Mouse (Mus musculus): ENCODE measurements around the gene Klhl7. TPM values are rescaled to one million over a fixed set of nuclear protein-coding genes. Genes with fewer than 3 reads are reported as not detected.

Gene Klhl7
- total and polyA plus RNA-seq, 3 experiments: 7.4 to 48.9 (median 47.7) TPM

DNA sequence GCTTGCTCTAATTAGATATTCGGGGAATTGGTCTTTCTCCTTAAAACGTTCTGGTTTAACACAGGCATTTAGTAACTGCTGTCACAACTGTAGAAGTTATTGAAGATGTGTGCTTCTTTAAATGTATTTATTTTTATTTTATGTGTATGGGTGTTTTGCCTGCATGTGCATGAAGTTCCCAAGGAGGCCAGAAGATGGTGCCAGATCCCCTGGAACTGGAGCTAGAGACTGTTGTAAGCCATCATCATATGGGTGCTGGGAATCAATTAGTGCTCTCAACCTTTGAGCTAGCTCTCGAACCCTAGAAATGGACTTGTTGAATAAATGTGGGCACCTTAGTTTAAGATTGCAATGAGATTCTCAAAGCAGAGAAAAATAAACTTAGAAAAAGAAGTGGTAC is 42.8 kb upstream of the Klhl7 start:
- DNase-seq: no peak
- Histone ChIP-seq H3K9ac (ENCODE audit: low read depth, low read length) (no peak overlapping the region), H3K79me2 (replicated peaks; ENCODE audit: control insufficient read depth, insufficient read depth, low read length) (no peaks in the 10 kb centered on the region), H3K36me3 (ENCODE audit: control insufficient read depth, insufficient read depth, low read length) (peaks cover 6% of the 10 kb centered on the region; the same call in 1 of the 2 replicates), H3K27me3 (ENCODE audit: control insufficient read depth, insufficient read depth, low read length) (no peaks in the 10 kb centered on the region), H3K4me3 (no peak overlapping the region), H3K4me1 (ENCODE audit: control insufficient read depth, insufficient read depth, low read length) (peaks cover 4% of the 10 kb centered on the region), H3K27ac (no peak overlapping the region)
- TF ChIP-seq CTCF (IDR thresholded peaks at IDR 0.05) (peak; percentile 52), POLR2A (IDR thresholded peaks at IDR 0.05; ENCODE audit: insufficient read depth, low read depth, low read length) (no peak)
- 75% methylated on average over 3 of the region's 3 CpGs for WGBS
- intact Hi-C loops (cut with DNase I): no loop called here

DNA sequence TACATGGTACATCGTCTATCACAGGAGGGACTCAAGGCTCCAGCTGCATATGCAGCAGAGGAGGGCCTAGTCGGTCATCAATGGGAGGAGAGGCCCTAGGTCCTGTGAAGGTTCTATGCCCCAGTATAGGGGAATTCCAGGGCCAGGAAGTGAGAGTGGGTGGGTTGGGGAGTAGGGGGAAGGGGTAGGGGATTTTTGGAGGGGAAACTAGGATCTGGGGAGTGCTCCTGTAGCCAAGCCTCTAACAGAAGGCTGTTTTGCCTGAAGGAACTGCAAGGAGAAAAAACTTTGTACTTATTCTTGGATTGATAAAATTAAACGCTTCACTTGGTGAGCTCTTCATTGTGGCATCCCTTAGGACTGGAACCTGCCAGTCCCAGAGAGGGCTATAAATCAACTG is 39.5 kb upstream of the Klhl7 start:
- intact Hi-C loops (cut with DNase I): no loop called here
- Histone ChIP-seq H3K4me3 (no peak overlapping the region), H3K27me3 (ENCODE audit: control insufficient read depth, insufficient read depth, low read length) (no peaks in the 10 kb centered on the region), H3K9ac (ENCODE audit: low read depth, low read length) (no peak overlapping the region), H3K4me1 (ENCODE audit: control insufficient read depth, insufficient read depth, low read length) (no peaks in the 10 kb centered on the region), H3K79me2 (replicated peaks; ENCODE audit: control insufficient read depth, insufficient read depth, low read length) (no peaks in the 10 kb centered on the region), H3K36me3 (ENCODE audit: control insufficient read depth, insufficient read depth, low read length) (no peaks in the 10 kb centered on the region), H3K27ac (no peak overlapping the region)
- WGBS: 57% methylated on average over 3 of the region's 3 CpGs
- DNase-seq: no peak
- TF ChIP-seq POLR2A (IDR thresholded peaks at IDR 0.05; ENCODE audit: insufficient read depth, low read depth, low read length) (no peak), CTCF (IDR thresholded peaks at IDR 0.05) (no peak), EP300 (IDR thresholded peaks at IDR 0.05; ENCODE audit: insufficient read depth, low read depth, low read length) (no peak)

- Histone ChIP-seq H3K27ac (no peak overlapping the region), H3K27me3 (ENCODE audit: control insufficient read depth, insufficient read depth, low read length) (no peaks in the 10 kb centered on the region), H3K36me3 (ENCODE audit: control insufficient read depth, insufficient read depth, low read length) (no peaks in the 10 kb centered on the region), H3K4me1 (ENCODE audit: control insufficient read depth, insufficient read depth, low read length) (no peaks in the 10 kb centered on the region), H3K79me2 (replicated peaks; ENCODE audit: control insufficient read depth, insufficient read depth, low read length) (no peaks in the 10 kb centered on the region), H3K4me3 (no peak overlapping the region), H3K9ac (ENCODE audit: low read depth, low read length) (no peak overlapping the region)
- intact Hi-C loops (cut with DNase I): no loop called here
- 88% methylated on average over 6 of the region's 6 CpGs for WGBS
- no peak for DNase-seq
- TF ChIP-seq POLR2A (IDR thresholded peaks at IDR 0.05; ENCODE audit: insufficient read depth, low read depth, low read length): no peak
- no peak for TF ChIP-seq CTCF (IDR thresholded peaks at IDR 0.05)
- no peak for TF ChIP-seq EP300 (IDR thresholded peaks at IDR 0.05; ENCODE audit: insufficient read depth, low read depth, low read length)
These were observed 37.4 kb upstream of the Klhl7 start for GRCm38 (mm10) chr5:24063034-24063433.

GRCm38 (mm10) chr5:24063545-24063944 is 36.9 kb upstream of the Klhl7 start:
- Histone ChIP-seq H3K27ac (no peak overlapping the region), H3K9ac (ENCODE audit: low read depth, low read length) (no peak overlapping the region), H3K36me3 (ENCODE audit: control insufficient read depth, insufficient read depth, low read length) (no peaks in the 10 kb centered on the region), H3K4me1 (ENCODE audit: control insufficient read depth, insufficient read depth, low read length) (no peaks in the 10 kb centered on the region), H3K4me3 (no peak overlapping the region), H3K79me2 (replicated peaks; ENCODE audit: control insufficient read depth, insufficient read depth, low read length) (no peaks in the 10 kb centered on the region), H3K27me3 (ENCODE audit: control insufficient read depth, insufficient read depth, low read length) (no peaks in the 10 kb centered on the region)
- no peak for DNase-seq
- 71% methylated on average over 4 of the region's 4 CpGs for WGBS
- intact Hi-C loops (cut with DNase I): no loop called here
- TF ChIP-seq POLR2A (IDR thresholded peaks at IDR 0.05; ENCODE audit: insufficient read depth, low read depth, low read length): no peak
- no peak for TF ChIP-seq EP300 (IDR thresholded peaks at IDR 0.05; ENCODE audit: insufficient read depth, low read depth, low read length)
- no peak for TF ChIP-seq CTCF (IDR thresholded peaks at IDR 0.05)

- no peak overlapping the region for H3K9ac ChIP-seq (ENCODE audit: low read depth, low read length)
- H3K4me3 ChIP-seq: no peak overlapping the region
- no peak for DNase-seq
- no peak for TF ChIP-seq POLR2A (IDR thresholded peaks at IDR 0.05; ENCODE audit: insufficient read depth, low read depth, low read length)
- TF ChIP-seq EP300 (IDR thresholded peaks at IDR 0.05; ENCODE audit: insufficient read depth, low read depth, low read length): no peak
- no peak for TF ChIP-seq CTCF (IDR thresholded peaks at IDR 0.05)
- no peaks in the 10 kb centered on the region for H3K4me1 ChIP-seq (ENCODE audit: control insufficient read depth, insufficient read depth, low read length)
- WGBS: 75% methylated on average over 6 of the region's 6 CpGs
- H3K36me3 ChIP-seq (ENCODE audit: control insufficient read depth, insufficient read depth, low read length): no peaks in the 10 kb centered on the region
- H3K79me2 ChIP-seq (replicated peaks; ENCODE audit: control insufficient read depth, insufficient read depth, low read length): no peaks in the 10 kb centered on the region
- intact Hi-C loops (cut with DNase I): no loop called here
- no peak overlapping the region for H3K27ac ChIP-seq
- no peaks in the 10 kb centered on the region for H3K27me3 ChIP-seq (ENCODE audit: control insufficient read depth, insufficient read depth, low read length)
These were observed 31.4 kb upstream of the Klhl7 start for GRCm38 (mm10) chr5:24068955-24069354.

DNA sequence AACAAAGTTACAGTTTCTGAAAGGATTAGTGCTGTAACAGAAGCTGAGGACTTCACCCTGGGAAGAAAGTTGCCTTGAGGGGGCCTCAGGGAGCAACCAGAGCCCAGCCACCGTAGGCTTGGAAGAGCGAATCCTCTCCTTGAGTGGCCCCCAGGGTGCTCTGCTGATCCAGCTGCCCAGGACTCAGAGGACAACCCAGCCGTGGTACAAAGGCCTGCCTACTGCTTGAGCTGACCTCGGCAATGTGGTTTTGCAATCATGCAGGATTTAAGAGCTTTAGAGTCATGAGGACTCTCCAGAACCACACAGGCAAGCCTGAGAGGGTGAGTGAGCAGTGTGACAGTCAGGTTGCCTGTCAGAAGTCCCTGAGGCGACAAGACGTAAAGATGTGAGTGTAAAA is 28.4 kb upstream of the Klhl7 start:
- DNase-seq: no peak
- Histone ChIP-seq H3K27ac (no peak overlapping the region), H3K9ac (ENCODE audit: low read depth, low read length) (no peak overlapping the region), H3K36me3 (ENCODE audit: control insufficient read depth, insufficient read depth, low read length) (no peaks in the 10 kb centered on the region; the same call in 1 of the 2 replicates), H3K27me3 (ENCODE audit: control insufficient read depth, insufficient read depth, low read length) (no peaks in the 10 kb centered on the region), H3K4me1 (ENCODE audit: control insufficient read depth, insufficient read depth, low read length) (peaks cover 1% of the 10 kb centered on the region), H3K79me2 (replicated peaks; ENCODE audit: control insufficient read depth, insufficient read depth, low read length) (no peaks in the 10 kb centered on the region), H3K4me3 (no peak overlapping the region)
- 72% methylated on average over 6 of the region's 6 CpGs for WGBS
- intact Hi-C loops (cut with DNase I): no loop called here
- TF ChIP-seq CTCF (IDR thresholded peaks at IDR 0.05) (no peak), EP300 (IDR thresholded peaks at IDR 0.05; ENCODE audit: insufficient read depth, low read depth, low read length) (no peak), POLR2A (IDR thresholded peaks at IDR 0.05; ENCODE audit: insufficient read depth, low read depth, low read length) (no peak)

All from heart, adult 2 months (tissue).